Mouse (Mus musculus): Measurements from ENCODE around the gene Nlrp4b.
"Not testable (repeated sequence)": the region's sequence is repeated elsewhere in the genome, so short reads cannot be mapped to it uniquely, and the experiment has no call there.

The Nlrp4b gene

DNA sequence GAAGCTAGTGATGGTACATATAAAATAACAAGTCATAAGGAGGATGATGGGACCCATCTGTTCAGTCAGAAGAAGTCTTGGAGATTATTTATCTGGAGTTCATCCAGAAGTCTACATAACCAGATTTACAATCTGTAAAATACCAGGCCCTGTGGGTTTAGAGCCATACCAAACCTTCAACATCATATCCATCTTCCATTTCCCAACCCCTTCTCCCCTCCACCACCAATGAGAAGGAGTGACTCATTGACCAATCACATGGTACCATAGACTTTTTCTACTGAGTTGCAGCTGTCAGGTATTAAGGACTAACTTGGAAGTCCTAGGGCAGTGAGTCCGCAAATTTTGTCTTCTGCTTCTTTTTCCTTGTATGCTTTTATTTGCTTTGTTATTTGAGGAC is at the start of gene Nlrp4b:
Gene Nlrp4b (plus strand): TSS at position 301 of the 400 bp plus-strand sequence.
- no peak for DNase-seq (ENCODE audit: low read depth, low spot score)

DNA sequence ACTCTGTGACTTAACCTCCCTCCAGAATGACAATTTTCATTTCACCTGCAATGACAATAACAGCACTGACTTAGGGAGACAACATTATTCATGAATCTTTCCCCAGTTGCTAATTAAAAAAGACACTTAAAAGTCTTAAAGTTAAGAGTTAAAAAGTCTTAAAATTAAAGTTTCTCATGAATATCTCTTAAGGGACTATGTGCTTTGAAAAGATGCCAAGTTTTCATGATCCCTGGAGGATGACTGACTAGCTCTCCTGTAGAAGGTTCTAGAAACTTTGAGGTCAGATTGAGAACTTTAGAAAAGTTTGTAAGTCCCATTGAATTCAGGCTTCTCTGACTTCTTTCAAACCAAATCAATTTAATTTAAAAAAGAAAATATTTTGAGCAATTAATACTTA is 66.7 kb downstream of the Nlrp4b start, which contains the start of gene Vmn1r71:
Gene Vmn1r71 (minus strand): TSS at position 101 of the 400 bp plus-strand sequence.
- DNase-seq (ENCODE audit: low read depth, low spot score): no peak

DNA sequence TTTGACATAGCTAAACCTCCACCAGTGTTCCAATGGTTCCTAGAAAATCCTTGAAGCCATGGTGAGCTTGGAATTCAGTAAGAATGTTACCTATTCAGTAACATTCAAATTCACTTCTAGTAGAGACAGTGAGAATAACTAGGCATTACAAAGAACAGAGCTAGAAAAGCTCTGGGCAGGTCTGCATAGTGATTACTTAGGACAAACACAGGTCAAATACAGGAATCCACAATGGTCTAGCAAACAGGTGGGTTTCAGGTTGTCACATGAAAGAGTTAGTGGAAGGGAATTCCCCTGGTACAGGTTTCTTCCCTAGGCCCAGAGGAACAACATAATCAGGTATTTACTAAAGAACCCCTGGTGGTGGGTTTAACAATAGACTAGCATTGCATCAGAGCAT is 70.0 kb downstream of the Nlrp4b start:
- not testable (repeated sequence) for DNase-seq (ENCODE audit: low read depth, low spot score)
